Mouse (Mus musculus) liver, embryonic 15.5 days (tissue): ENCODE data around the gene Foxm1. TPM values are rescaled to one million over a fixed set of nuclear protein-coding genes. Genes with fewer than 3 reads are reported as not detected.

ENCODE experiments used
- polyA plus RNA-seq: library from polyadenylated mRNA; unstranded; fragments of >200 nt; fragmentation: Nextera tagmentation; extraction: Ambion mirVana; gene quantifications from 2 replicates; pipeline ENCODE4 v1.2.1, GENCODE M21; 2015

Gene Foxm1
- polyA plus RNA-seq, 1 experiment from 2014 or later: 16.5 TPM

Other genes starting within 250 kb of the Foxm1 start
- 22.9 and 23.6 TPM in 2 replicates for gene Tspan9, start 219.4 kb upstream of the Foxm1 start, polyA plus RNA-seq
- gene Tead4, start 62.1 kb upstream of the Foxm1 start, polyA plus RNA-seq: 0.55 and 0.56 TPM in 2 replicates
- 1.5 and 1.7 TPM in 2 replicates for gene Tulp3, start 7.1 kb upstream of the Foxm1 start, polyA plus RNA-seq
- gene Rhno1, start 56 bp upstream of the Foxm1 start, polyA plus RNA-seq: 53.4 and 54.9 TPM in 2 replicates
- gene Tex52, start 12.5 kb downstream of the Foxm1 start, polyA plus RNA-seq: 0.06 TPM in 1 of 2 replicates, not detected in the other
- not detected in 2 replicates for gene Gm44596, start 12.5 kb downstream of the Foxm1 start, polyA plus RNA-seq
- gene Nrip2, start 36.3 kb downstream of the Foxm1 start, polyA plus RNA-seq: 2.1 and 2.6 TPM in 2 replicates
- gene Itfg2, start 62.0 kb downstream of the Foxm1 start, polyA plus RNA-seq: 12.1 and 13.9 TPM in 2 replicates
- gene Fkbp4, start 75.7 kb downstream of the Foxm1 start, polyA plus RNA-seq: 188 and 192 TPM in 2 replicates
- 339 and 487 TPM in 2 replicates for gene Pzp, start 163.8 kb downstream of the Foxm1 start, polyA plus RNA-seq
- 20.5 and 25.0 TPM in 2 replicates for gene A2ml1, start 218.6 kb downstream of the Foxm1 start, polyA plus RNA-seq